Mouse (Mus musculus) hindbrain, embryonic 15.5 days (tissue): ENCODE measurements around the gene Pnkp. TPM values are rescaled to one million over a fixed set of nuclear protein-coding genes. Genes with fewer than 3 reads are reported as not detected.
A peak's percentile ranks its signal among the peaks of the same experiment; 100 is the strongest.

Experiments
- ATAC-seq: fragments of 200-750 bp; cut with Nextera tagmentation; 2 replicates; pipeline ENCODE4 v1.8.0; 2017; ENCODE audit warnings: low read depth, moderate number of reproducible peaks, moderate TSS enrichment; ENCODE audit not compliant: low FRiP score
- H3K27ac ChIP-seq: fragments of 300-500 bp; sonication (generic); replicated peaks from 2 replicates; pipeline ENCODE4 v1.5.1; 2015; ENCODE audit warnings: mild to moderate bottlenecking, inconsistent platforms
- H3K27me3 ChIP-seq: fragments of 300-500 bp; sonication (generic); 2 replicates; pipeline ENCODE4 v1.6.1; 2015; ENCODE audit warnings: control low read depth, inconsistent platforms
- H3K36me3 ChIP-seq: fragments of 300-500 bp; sonication (generic); 2 replicates; pipeline ENCODE4 v1.6.1; 2015; ENCODE audit warnings: control low read depth, inconsistent platforms
- H3K4me1 ChIP-seq: fragments of 300-500 bp; sonication (generic); replicated peaks from 2 replicates; pipeline ENCODE4 v1.6.1; 2015; ENCODE audit warnings: control low read depth, inconsistent platforms
- H3K4me2 ChIP-seq: fragments of 300-500 bp; sonication (generic); 2 replicates; pipeline ENCODE4 v1.6.1; 2015; ENCODE audit warnings: moderate library complexity, mild to moderate bottlenecking, inconsistent platforms
- H3K4me3 ChIP-seq: fragments of 300-500 bp; sonication (generic); 2 replicates; pipeline ENCODE4 v1.5.1; 2015; ENCODE audit warnings: mild to moderate bottlenecking, inconsistent platforms
- H3K9ac ChIP-seq: fragments of 300-500 bp; sonication (generic); 2 replicates; pipeline ENCODE4 v1.6.1; 2015; ENCODE audit warnings: inconsistent platforms
- H3K9me3 ChIP-seq: fragments of 300-500 bp; sonication (generic); 2 replicates; pipeline ENCODE4 v1.6.1; 2016; ENCODE audit warnings: control low read depth, inconsistent platforms
- WGBS: fragments of 180-500 bp; shearing (Covaris S2); methylation state at CpG from one replicate; pipeline ENCODE4 v1.1.7; 2015; 5-methylcytosine and 5-hydroxymethylcytosine counted together
- polyA plus RNA-seq: library from polyadenylated mRNA; unstranded; fragments of >200 nt; fragmentation: Nextera tagmentation; extraction: Ambion mirVana; gene quantifications from 2 replicates; pipeline ENCODE4 v1.2.1, GENCODE M21; 2015

Gene Pnkp
- polyA plus RNA-seq, 1 experiment from 2014 or later: 30.6 TPM

DNA sequence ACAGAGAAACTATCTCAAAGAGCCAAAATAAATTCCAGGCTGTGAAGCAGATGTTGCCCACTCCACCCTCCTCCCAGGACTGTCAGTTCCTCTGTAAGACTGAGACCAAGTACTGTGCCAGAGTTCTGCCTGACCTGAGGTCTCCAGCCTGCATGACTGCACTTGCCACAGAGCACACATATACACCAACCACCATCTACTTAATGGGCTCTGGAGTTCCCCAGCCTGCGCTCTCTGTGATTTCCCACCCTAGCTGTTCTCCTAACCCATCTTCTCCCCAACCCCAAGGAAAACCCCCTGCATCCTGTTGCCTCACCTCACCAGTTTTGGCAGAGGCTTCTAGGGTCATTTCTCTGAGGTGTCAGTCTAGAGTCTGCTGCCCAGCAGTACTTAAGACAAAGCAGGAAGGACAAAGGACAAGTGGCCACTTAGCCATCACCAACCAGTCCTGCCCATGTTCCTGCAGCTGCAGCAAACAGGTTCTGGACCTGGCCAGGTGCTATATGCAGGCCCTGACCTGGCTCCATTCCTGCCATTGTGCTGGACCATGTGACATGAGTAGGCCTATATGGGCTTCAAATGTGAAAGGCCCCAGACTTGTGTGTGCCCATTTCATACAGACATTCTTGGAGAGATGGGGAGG, 21.4 kb upstream of the Pnkp start:
- Histone ChIP-seq H3K4me2 (no peak overlapping the region), H3K4me1 (peaks cover 14% of the 10 kb centered on the region), H3K27ac (no peak overlapping the region), H3K4me3 (no peak overlapping the region), H3K9me3 (no peaks in the 10 kb centered on the region), H3K27me3 (peaks cover 10% of the 10 kb centered on the region), H3K36me3 (peaks cover 16% of the 10 kb centered on the region), H3K9ac (no peak overlapping the region)
- ATAC-seq: no peak
- 93% methylated on average over 1 of the region's 1 CpGs for WGBS

DNA sequence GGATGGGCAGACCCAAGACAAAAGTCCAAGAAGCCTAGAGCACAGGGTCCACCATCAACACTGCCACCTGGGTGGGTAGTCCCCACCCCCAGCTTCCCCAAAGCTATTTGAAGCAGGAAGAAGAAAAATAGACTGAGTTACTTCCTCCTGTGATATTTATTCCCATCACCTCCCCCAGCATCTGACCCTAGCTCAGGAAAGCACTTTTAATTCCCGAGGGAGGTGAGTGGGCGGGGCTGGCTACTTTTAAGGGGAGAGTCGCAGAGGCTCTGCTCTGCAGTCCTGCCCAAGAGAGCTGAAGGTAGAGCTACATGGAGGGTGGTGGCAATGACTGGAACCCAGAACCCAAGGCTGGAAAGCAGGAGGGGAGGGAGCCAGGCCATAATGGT, 20.9 kb upstream of the Pnkp start:
- Histone ChIP-seq H3K4me2 (no peak overlapping the region), H3K36me3 (peaks cover 17% of the 10 kb centered on the region), H3K9me3 (no peaks in the 10 kb centered on the region), H3K27ac (no peak overlapping the region), H3K4me3 (no peak overlapping the region), H3K9ac (no peak overlapping the region), H3K4me1 (peaks cover 15% of the 10 kb centered on the region), H3K27me3 (peaks cover 14% of the 10 kb centered on the region)
- ATAC-seq: no peak
- 53% methylated on average over 3 of the region's 3 CpGs for WGBS

DNA sequence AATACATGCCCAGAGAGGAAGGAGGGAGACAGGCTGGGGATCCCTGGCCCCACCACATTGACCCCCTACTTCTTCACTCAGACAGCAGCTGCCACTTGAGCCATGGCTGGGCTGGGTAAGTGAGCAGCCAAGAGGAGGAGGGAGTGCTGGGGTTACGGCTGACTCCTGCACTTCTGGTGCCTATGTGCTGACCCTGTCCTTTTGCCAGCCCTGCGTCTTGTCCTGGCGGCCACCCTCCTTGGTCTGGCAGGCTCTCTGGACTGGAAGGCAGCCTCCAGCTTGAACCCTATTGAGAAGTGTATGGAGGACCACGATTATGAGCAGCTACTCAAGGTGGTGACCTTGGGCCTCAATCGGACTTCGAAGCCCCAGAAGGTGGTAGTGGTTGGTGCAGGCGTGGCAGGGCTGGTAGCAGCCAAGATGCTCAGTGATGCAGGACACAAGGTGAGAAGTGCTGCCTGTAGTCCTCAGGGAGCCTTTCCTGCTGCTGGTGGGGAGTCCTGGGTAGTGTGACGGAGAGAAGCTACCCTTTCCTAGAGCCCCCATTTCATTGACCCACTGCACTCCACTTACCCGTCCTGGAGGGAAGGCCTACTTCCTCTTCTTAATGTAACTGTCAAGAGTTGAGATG, 20.4 kb upstream of the Pnkp start:
- no peak for ATAC-seq

DNA sequence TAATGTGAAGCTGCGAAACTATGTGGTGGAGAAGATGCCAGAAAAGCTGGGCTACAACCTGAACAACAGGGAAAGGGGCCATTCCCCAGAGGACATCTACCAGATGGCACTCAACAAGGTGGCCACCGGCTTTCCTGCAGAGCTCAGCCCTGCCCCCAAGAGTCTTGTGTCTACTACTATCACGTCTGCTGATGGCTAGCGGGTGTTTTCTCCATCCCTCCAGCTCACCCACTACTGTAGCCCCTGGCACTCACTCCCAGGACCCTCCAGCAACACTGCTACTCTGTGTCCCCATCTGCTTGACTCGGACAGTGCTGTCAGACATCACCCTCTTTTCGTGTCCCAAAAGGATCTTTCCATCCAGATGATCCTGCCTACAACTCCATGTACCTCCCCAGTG, 18.9 kb upstream of the Pnkp start:
- H3K4me3 ChIP-seq: no peak overlapping the region
- ATAC-seq: no peak
- no peak overlapping the region for H3K9ac ChIP-seq
- H3K27me3 ChIP-seq: peaks cover 28% of the 10 kb centered on the region
- no peak overlapping the region for H3K27ac ChIP-seq
- no peak overlapping the region for H3K4me2 ChIP-seq
- peaks cover 19% of the 10 kb centered on the region for H3K36me3 ChIP-seq
- H3K9me3 ChIP-seq: no peaks in the 10 kb centered on the region
- 82% methylated on average over 6 of the region's 6 CpGs for WGBS
- H3K4me1 ChIP-seq: peaks cover 15% of the 10 kb centered on the region

More for the DNA sequence above, 20.4 kb upstream of the Pnkp start:
- Histone ChIP-seq H3K27ac (no peak overlapping the region), H3K9me3 (no peaks in the 10 kb centered on the region), H3K36me3 (peaks cover 11% of the 10 kb centered on the region), H3K27me3 (peaks cover 18% of the 10 kb centered on the region), H3K4me3 (no peak overlapping the region), H3K9ac (no peak overlapping the region), H3K4me1 (peaks cover 15% of the 10 kb centered on the region), H3K4me2 (no peak overlapping the region)
- WGBS: 87% methylated on average over 9 of the region's 9 CpGs

DNA sequence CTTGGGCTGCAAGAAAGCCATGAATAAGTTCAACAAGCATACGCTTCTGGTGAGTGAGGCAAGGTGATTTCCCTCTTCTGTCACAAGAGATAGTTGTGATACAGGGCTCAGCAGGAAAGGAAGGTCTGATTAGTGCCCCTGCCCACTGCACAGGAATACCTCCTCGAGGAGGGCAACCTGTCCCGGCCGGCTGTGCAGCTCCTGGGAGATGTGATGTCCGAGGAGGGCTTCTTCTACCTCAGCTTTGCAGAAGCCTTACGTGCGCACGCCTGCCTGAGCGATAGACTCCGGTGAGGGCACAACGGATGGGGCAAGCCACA, 17.8 kb upstream of the Pnkp start:
- Histone ChIP-seq H3K4me1 (peaks cover 15% of the 10 kb centered on the region), H3K9me3 (no peaks in the 10 kb centered on the region), H3K4me3 (peak overlapping the region; percentile 19), H3K27ac (no peak overlapping the region), H3K36me3 (peaks cover 26% of the 10 kb centered on the region), H3K27me3 (peaks cover 28% of the 10 kb centered on the region), H3K4me2 (peak overlapping the region; percentile 56), H3K9ac (peak overlapping the region; percentile 21; the same call in 1 of the 2 replicates)
- WGBS: 30% methylated on average over 11 of the region's 11 CpGs
- ATAC-seq: no peak

DNA sequence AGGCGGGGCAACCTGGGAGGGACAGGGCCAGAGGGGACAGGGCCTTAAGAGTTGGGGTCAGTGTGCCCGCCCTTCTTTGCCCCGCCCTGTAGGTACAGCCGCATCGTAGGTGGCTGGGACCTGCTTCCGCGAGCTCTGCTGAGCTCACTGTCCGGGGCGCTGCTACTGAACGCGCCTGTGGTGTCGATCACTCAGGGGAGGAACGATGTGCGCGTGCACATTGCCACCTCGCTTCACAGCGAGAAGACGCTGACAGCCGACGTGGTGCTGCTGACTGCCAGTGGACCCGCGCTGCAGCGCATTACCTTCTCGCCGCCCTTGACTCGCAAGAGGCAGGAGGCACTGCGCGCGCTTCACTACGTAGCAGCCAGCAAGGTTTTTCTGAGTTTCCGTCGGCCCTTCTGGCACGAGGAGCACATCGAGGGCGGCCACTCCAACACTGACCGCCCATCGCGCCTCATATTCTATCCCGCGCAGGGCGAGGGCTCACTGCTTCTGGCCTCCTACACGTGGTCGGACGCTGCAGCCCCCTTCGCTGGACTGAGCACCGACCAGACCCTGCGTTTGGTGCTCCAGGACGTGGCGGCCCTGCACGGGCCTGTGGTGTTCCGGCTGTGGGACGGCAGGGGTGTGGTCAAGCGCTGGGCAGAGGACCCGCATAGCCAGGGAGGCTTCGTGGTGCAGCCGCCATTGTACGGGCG, 17.3 kb upstream of the Pnkp start:
- peak overlapping the region; percentile 56 for H3K4me2 ChIP-seq
- H3K4me3 ChIP-seq: peak overlapping the region; percentile 19
- ATAC-seq: peak; percentile 52
- 0 out of 2 replicates have a peak overlapping the region, but pooled peaks have one; percentile 1 for H3K27ac ChIP-seq
- H3K9me3 ChIP-seq: no peaks in the 10 kb centered on the region
- H3K4me1 ChIP-seq: peaks cover 15% of the 10 kb centered on the region
- peaks cover 32% of the 10 kb centered on the region for H3K36me3 ChIP-seq
- 3% methylated on average over 56 of the region's 58 CpGs for WGBS
- peaks cover 28% of the 10 kb centered on the region for H3K27me3 ChIP-seq
- H3K9ac ChIP-seq: peak overlapping the region; percentile 21

DNA sequence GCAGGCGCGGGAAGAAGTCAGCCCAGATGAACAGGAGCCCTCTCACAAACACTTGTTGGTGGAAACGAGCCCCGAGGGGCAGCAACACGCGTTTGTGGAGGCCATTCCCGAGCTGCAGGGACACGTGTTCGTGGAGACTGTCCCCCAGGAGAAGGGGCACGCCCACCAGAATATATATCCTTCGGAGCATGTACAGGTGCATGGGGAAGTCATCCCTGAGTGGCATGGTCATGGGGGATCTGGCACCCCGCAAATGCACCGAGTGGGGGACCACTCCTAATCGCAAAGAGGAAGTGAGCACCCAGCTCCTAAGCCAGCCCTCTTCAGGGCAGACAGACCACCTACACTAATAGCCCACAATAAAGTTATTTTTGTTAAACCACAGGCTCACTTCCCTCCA, 16.5 kb upstream of the Pnkp start:
- no peak overlapping the region for H3K4me3 ChIP-seq
- no peak for ATAC-seq
- H3K4me2 ChIP-seq: peak overlapping the region; percentile 56

DNA sequence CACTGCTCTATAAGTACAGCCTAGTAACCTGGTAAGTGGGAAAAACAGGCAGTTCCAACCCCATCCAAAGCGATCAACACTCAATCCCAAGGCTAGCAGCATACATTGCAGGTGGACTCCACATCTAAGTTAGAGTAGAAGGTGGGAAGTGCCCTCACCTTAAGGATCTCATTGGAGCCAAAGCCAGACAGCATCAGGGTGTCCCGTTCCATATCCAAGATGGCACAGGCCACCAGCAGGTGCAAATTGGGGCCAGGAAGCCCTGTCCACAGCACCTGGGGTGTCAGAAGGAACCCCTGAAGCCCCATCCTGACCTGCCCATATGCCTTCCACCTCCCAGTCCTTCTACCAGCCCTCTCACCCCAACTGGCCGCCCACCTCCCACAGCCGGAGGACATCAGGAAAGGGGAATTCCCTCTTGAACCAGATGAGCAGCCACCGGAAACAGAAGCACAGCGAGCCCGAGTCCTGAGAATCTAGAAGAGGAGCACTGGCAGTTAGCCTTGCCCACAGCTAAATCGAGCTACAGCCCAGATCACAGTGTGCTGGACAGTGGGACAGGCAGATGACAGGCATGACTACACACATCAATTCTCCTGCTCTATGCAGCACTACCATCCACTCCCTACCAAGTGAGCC, 15.0 kb upstream of the Pnkp start:
- Histone ChIP-seq H3K9ac (no peak overlapping the region), H3K27ac (no peak overlapping the region), H3K4me2 (no peak overlapping the region), H3K9me3 (no peaks in the 10 kb centered on the region), H3K27me3 (peaks cover 28% of the 10 kb centered on the region), H3K4me1 (peaks cover 19% of the 10 kb centered on the region), H3K36me3 (peaks cover 49% of the 10 kb centered on the region), H3K4me3 (no peak overlapping the region)
- WGBS: 90% methylated on average over 8 of the region's 8 CpGs
- ATAC-seq: no peak

More for the DNA sequence above, 16.5 kb upstream of the Pnkp start:
- H3K4me1 ChIP-seq: peaks cover 15% of the 10 kb centered on the region
- H3K27ac ChIP-seq: no peak overlapping the region
- peaks cover 39% of the 10 kb centered on the region for H3K36me3 ChIP-seq
- no peaks in the 10 kb centered on the region for H3K9me3 ChIP-seq
- peaks cover 28% of the 10 kb centered on the region for H3K27me3 ChIP-seq
- 0 out of 2 replicates have a peak overlapping the region, but pooled peaks have one; percentile 21 for H3K9ac ChIP-seq
- 50% methylated on average over 14 of the region's 14 CpGs for WGBS

DNA sequence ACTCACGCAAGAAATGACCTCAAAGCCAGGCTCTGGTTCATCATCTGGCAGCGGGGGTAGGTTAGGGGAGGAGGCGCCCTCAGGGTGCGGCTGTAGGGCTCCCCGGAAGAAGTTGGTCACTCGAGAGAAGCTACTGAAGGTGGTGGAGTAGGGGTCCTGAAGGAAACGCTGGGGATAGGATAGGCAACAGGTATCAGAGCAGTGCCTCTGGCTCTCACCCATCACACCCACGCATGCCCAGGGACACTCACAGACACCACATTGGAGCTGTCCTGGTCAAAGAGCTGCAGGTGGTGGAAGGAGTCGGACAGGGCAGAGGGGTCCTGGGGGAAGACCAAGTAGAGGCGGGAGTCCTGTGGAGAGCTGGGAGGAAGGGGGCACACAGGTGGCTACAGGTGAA, 11.9 kb upstream of the Pnkp start:
- peaks cover 49% of the 10 kb centered on the region for H3K36me3 ChIP-seq
- no peak overlapping the region for H3K9ac ChIP-seq
- H3K4me3 ChIP-seq: no peak overlapping the region
- H3K27me3 ChIP-seq: peaks cover 21% of the 10 kb centered on the region
- H3K27ac ChIP-seq: no peak overlapping the region
- WGBS: 92% methylated on average over 10 of the region's 10 CpGs
- H3K4me2 ChIP-seq: no peak overlapping the region
- no peaks in the 10 kb centered on the region for H3K9me3 ChIP-seq
- peaks cover 20% of the 10 kb centered on the region for H3K4me1 ChIP-seq
- no peak for ATAC-seq

DNA sequence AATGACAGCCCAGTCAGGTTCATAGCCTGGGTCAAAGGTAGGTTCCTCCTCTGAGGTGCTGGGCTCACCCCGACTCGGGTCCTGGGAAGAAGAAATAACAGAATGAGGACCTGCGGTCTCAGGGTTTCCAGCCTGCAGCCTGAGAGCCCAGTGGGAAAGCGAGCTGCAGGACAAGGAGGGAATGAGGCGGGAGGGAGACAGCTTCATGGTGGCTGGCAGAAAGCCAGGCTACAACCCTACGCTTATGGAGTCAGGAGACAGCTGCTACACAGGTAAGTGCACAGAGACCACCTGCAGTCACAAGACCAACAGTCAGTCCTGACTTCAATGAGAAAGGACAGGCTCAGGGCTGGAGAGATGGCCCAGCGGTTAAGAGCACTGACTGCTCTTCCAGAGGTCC, 10.1 kb upstream of the Pnkp start:
- H3K27ac ChIP-seq: no peak overlapping the region
- H3K27me3 ChIP-seq: peaks cover 8% of the 10 kb centered on the region; the same call in 1 of the 2 replicates
- H3K9ac ChIP-seq: no peak overlapping the region
- no peaks in the 10 kb centered on the region for H3K9me3 ChIP-seq
- 91% methylated on average over 7 of the region's 7 CpGs for WGBS
- H3K36me3 ChIP-seq: peaks cover 42% of the 10 kb centered on the region
- H3K4me2 ChIP-seq: no peak overlapping the region
- no peak for ATAC-seq
- H3K4me3 ChIP-seq: no peak overlapping the region
- H3K4me1 ChIP-seq: peaks cover 26% of the 10 kb centered on the region

DNA sequence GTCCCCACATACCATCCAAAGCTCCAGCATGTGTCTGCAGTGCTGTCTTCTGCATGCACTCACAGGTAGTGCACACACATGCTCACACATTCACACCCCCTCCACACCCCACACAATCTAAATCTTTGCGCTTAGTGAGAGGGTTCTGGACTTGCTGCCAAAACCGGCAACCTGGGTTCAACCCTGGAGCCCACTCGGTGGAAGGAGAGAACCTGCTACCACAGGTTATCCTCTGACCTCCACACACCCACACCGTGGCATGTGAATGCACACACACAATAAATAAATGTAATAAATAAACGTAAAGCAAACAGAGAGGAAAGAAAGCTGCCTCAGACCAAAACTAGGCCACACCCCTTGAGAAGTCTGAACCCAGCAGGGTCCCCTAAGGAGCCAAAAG, 9.2 kb upstream of the Pnkp start:
- Histone ChIP-seq H3K9ac (peak overlapping the region; percentile 45), H3K4me1 (peaks cover 31% of the 10 kb centered on the region), H3K27ac (0 out of 2 replicates have a peak overlapping the region, but pooled peaks have one; percentile 99), H3K9me3 (no peaks in the 10 kb centered on the region), H3K36me3 (peaks cover 33% of the 10 kb centered on the region), H3K27me3 (no peaks in the 10 kb centered on the region), H3K4me2 (peak overlapping the region; percentile 86), H3K4me3 (peak overlapping the region; percentile 81)
- WGBS: 79% methylated on average over 5 of the region's 5 CpGs
- no peak for ATAC-seq
